Mouse (Mus musculus): ENCODE measurements at regions not wholly inside any gene's neighbourhood (a gene's known extent, or its start where the extent isn't known, plus 50 kb on each side); places are given as distances from the start of the nearest gene placed in this dataset.

- Histone ChIP-seq H3K36me3 (ENCODE audit: control insufficient read depth, insufficient read depth) (no peaks in the 10 kb centered on the region), H3K4me2 (ENCODE audit: low read depth) (no peak overlapping the region), H3K4me3 (no peak overlapping the region), H3K27me3 (ENCODE audit: control insufficient read depth, insufficient read depth, insufficient read length) (no peaks in the 10 kb centered on the region), H3K79me2 (ENCODE audit: control insufficient read depth, insufficient read depth) (no peaks in the 10 kb centered on the region), H3ac (ENCODE audit: control insufficient read depth, insufficient read length) (no peak overlapping the region)
- TF ChIP-seq MAX (IDR thresholded peaks at IDR 0.05; ENCODE audit: low read depth) (no peak), E2F4 (IDR thresholded peaks at IDR 0.05; ENCODE audit: insufficient read depth) (no peak), REST (IDR thresholded peaks at IDR 0.05; ENCODE audit: insufficient read depth, insufficient read length) (no peak), SRF (IDR thresholded peaks at IDR 0.05; ENCODE audit: control insufficient read depth, insufficient read length, low read depth) (no peak), POLR2A (IDR thresholded peaks at IDR 0.05; ENCODE audit: insufficient read length, low read depth) (no peak), TCF3 (IDR thresholded peaks at IDR 0.05; ENCODE audit: insufficient read length, low read depth) (no peak), USF1 (IDR thresholded peaks at IDR 0.05; ENCODE audit: low read depth) (no peak), TCF12 (IDR thresholded peaks at IDR 0.05; ENCODE audit: insufficient read depth, poor library complexity, severe bottlenecking) (no peak), POLR2AphosphoS2 (IDR thresholded peaks at IDR 0.05; ENCODE audit: insufficient read length, low read depth) (no peak), MYOG (IDR thresholded peaks at IDR 0.05; ENCODE audit: control insufficient read depth in 1 of 3, insufficient read depth in 1 of 3, insufficient read length in 2 of 3, low read depth in 2 of 3) (no peak)
These were observed 1844.6 kb upstream of the Slc7a12 start for GRCm38 (mm10) chr3:12635857-12636256.

GRCm38 (mm10) chr3:12663473-12663872 is 1817.0 kb upstream of the Slc7a12 start:
- no peaks in the 10 kb centered on the region for H3K27me3 ChIP-seq (ENCODE audit: control insufficient read depth, insufficient read depth, insufficient read length)
- no peak overlapping the region for H3ac ChIP-seq (ENCODE audit: control insufficient read depth, insufficient read length)
- no peaks in the 10 kb centered on the region for H3K36me3 ChIP-seq (ENCODE audit: control insufficient read depth, insufficient read depth)
- TF ChIP-seq REST (IDR thresholded peaks at IDR 0.05; ENCODE audit: insufficient read depth, insufficient read length) (no peak), SRF (IDR thresholded peaks at IDR 0.05; ENCODE audit: control insufficient read depth, insufficient read length, low read depth) (no peak), MYOG (IDR thresholded peaks at IDR 0.05; ENCODE audit: control insufficient read depth in 1 of 3, insufficient read depth in 1 of 3, insufficient read length in 2 of 3, low read depth in 2 of 3) (no peak), POLR2AphosphoS2 (IDR thresholded peaks at IDR 0.05; ENCODE audit: insufficient read length, low read depth) (no peak), POLR2A (IDR thresholded peaks at IDR 0.05; ENCODE audit: insufficient read length, low read depth) (no peak), USF1 (IDR thresholded peaks at IDR 0.05; ENCODE audit: low read depth) (no peak), MYOD1 (IDR thresholded peaks at IDR 0.05; ENCODE audit: control insufficient read depth in 1 of 3, insufficient read length in 2 of 3, low read depth in 2 of 3) (no peak), TCF12 (IDR thresholded peaks at IDR 0.05; ENCODE audit: insufficient read depth, poor library complexity, severe bottlenecking) (no peak), TCF3 (IDR thresholded peaks at IDR 0.05; ENCODE audit: insufficient read length, low read depth) (no peak), CEBPB (IDR thresholded peaks at IDR 0.05; ENCODE audit: insufficient read depth, poor library complexity, severe bottlenecking) (no peak), E2F4 (IDR thresholded peaks at IDR 0.05; ENCODE audit: insufficient read depth) (no peak), MAX (IDR thresholded peaks at IDR 0.05; ENCODE audit: low read depth) (no peak)
- H3K4me3 ChIP-seq, result peak overlapping the region; percentile 16
- H3K79me2 ChIP-seq (ENCODE audit: control insufficient read depth, insufficient read depth), result no peaks in the 10 kb centered on the region
- peak overlapping the region; percentile 60 for H3K4me2 ChIP-seq (ENCODE audit: low read depth)

Measured in myocyte (in vitro differentiated cells).